Mouse (Mus musculus): ENCODE results near the gene Ttc17. TPM values are rescaled to one million over a fixed set of nuclear protein-coding genes. Genes with fewer than 3 reads are reported as not detected.

Gene Ttc17
- polyA plus RNA-seq, 1 experiment from 2014 or later: 15.6 TPM

DNA sequence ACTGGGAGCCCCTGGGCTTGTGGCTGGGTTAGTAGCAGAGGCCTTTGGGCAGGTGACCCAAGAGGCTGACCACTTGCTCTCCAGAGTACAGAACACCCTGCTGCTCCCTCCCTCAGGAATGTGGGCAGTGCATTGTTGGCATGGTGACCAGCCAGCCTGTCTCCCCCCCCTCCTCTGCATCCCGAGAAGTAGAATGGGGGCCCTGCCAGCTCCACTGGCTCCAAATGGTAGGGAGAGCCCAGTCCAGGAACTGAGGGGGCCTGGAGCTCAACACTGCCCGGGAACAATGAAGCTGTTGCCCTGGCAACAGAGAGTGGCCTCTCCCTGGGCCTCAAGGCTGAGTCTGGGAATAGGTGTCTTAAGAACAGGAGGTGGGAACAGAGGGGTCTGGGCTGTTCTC, 117.3 kb downstream of the Ttc17 start:
- Histone ChIP-seq H3K4me1 (peaks cover 8% of the 10 kb centered on the region), H3K27me3 (peaks cover 17% of the 10 kb centered on the region), H3K4me3 (replicated peaks) (no peak overlapping the region), H3K27ac (no peak overlapping the region), H3K9me3 (replicated peaks) (no peaks in the 10 kb centered on the region), H3K4me2 (no peak overlapping the region), H3K36me3 (no peaks in the 10 kb centered on the region), H3K9ac (no peak overlapping the region)
- ATAC-seq (replicated peaks; ENCODE audit: low FRiP score): peak; percentile 85
- 3% methylated on average over 2 of the region's 2 CpGs for WGBS

- Histone ChIP-seq H3K27me3 (peaks cover 17% of the 10 kb centered on the region), H3K9ac (no peak overlapping the region), H3K4me1 (peaks cover 8% of the 10 kb centered on the region), H3K9me3 (replicated peaks) (no peaks in the 10 kb centered on the region), H3K36me3 (no peaks in the 10 kb centered on the region), H3K27ac (no peak overlapping the region), H3K4me3 (replicated peaks) (no peak overlapping the region), H3K4me2 (no peak overlapping the region)
- 40% methylated on average over 5 of the region's 5 CpGs for WGBS
- no peak for ATAC-seq (replicated peaks; ENCODE audit: low FRiP score)
These were observed 118.4 kb downstream of the Ttc17 start for GRCm38 (mm10) chr2:94288086-94288485.

DNA sequence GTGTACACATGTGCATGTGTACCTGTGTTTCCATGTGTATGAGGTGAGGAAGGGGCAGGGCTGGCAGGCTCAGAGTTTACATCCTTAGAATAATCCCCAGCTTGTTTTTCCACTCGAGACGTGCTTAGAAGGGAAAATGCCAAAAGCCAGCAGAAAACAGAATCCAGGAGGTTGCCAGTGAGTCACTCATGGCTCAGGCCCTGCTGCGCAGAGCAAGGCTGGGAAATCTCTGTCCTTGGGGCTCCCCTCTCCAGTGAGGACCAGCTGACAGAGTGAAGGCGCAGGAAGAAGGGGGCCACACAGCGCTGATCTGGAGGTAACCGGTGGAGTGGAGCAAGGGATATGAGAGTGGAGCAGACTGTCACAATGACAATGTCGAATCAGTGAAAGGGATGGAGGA, 119.1 kb downstream of the Ttc17 start:
- WGBS: 78% methylated on average over 7 of the region's 7 CpGs
- Histone ChIP-seq H3K4me1 (peaks cover 8% of the 10 kb centered on the region), H3K27me3 (peaks cover 17% of the 10 kb centered on the region), H3K9ac (no peak overlapping the region), H3K36me3 (no peaks in the 10 kb centered on the region), H3K4me3 (replicated peaks) (no peak overlapping the region), H3K9me3 (replicated peaks) (no peaks in the 10 kb centered on the region), H3K4me2 (no peak overlapping the region), H3K27ac (no peak overlapping the region)
- ATAC-seq (replicated peaks; ENCODE audit: low FRiP score): no peak

DNA sequence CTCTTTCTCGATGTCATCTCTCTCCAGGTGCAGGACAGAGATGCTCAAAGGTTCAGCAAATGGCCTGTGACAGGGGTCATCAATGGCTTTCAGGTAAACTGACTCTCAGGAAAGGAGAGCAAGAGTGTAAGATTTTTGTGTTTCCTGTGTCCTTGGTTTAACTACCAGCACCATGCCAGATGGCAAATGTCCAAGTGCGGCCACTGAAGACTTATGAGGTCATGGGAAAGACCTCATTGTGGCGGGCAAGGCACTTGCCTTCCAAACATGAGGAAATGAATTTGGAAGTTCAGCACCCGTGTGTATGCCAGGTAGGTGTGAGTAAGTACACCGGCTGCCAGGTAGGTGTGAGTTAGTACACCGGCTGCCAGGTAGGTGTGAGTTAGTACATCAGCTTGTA, 123.0 kb downstream of the Ttc17 start:
- WGBS: 69% methylated on average over 6 of the region's 6 CpGs
- H3K9me3 ChIP-seq (replicated peaks): no peaks in the 10 kb centered on the region

GRCm38 (mm10) chr2:94279596-94279995, 126.9 kb downstream of the Ttc17 start:
- no peak overlapping the region for H3K27ac ChIP-seq
- peaks cover 28% of the 10 kb centered on the region for H3K27me3 ChIP-seq
- ATAC-seq (replicated peaks; ENCODE audit: low FRiP score): no peak
- H3K9me3 ChIP-seq (replicated peaks): no peaks in the 10 kb centered on the region
- no peak overlapping the region for H3K4me2 ChIP-seq
- no peak overlapping the region for H3K4me3 ChIP-seq (replicated peaks)
- H3K4me1 ChIP-seq: no peaks in the 10 kb centered on the region
- 82% methylated on average over 5 of the region's 5 CpGs for WGBS
- H3K36me3 ChIP-seq: no peaks in the 10 kb centered on the region
- H3K9ac ChIP-seq: no peak overlapping the region

More for the DNA sequence above, 123.0 kb downstream of the Ttc17 start:
- Histone ChIP-seq H3K27me3 (peaks cover 17% of the 10 kb centered on the region), H3K4me3 (replicated peaks) (no peak overlapping the region), H3K27ac (no peak overlapping the region), H3K9ac (no peak overlapping the region), H3K4me1 (no peaks in the 10 kb centered on the region), H3K4me2 (no peak overlapping the region), H3K36me3 (no peaks in the 10 kb centered on the region)
- no peak for ATAC-seq (replicated peaks; ENCODE audit: low FRiP score)

DNA sequence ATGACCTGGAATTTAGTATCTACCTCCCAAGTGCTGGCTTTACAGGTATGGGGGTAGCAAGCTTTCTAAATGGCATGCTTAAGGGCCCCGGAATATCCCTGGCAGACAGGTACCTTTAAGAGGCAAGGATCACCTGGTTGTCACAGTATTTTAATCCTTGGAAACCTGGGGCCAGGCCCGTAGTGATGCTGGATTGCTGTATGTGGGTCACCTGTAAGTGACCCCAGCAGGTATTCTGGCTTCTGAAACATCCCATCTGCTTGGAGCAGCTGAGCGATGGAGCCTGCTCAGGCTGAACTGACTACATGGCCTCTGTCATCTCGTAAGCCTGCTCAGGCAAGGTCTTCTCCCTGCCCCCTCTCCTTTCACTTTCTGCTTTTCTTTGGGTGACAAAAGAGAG, 130.4 kb downstream of the Ttc17 start:
- peaks cover 63% of the 10 kb centered on the region for H3K27me3 ChIP-seq
- peaks cover 13% of the 10 kb centered on the region for H3K4me1 ChIP-seq
- H3K9ac ChIP-seq: no peak overlapping the region
- ATAC-seq (replicated peaks; ENCODE audit: low FRiP score): no peak
- 78% methylated on average over 4 of the region's 4 CpGs for WGBS
- no peak overlapping the region for H3K4me3 ChIP-seq (replicated peaks)
- H3K4me2 ChIP-seq: no peak overlapping the region
- no peaks in the 10 kb centered on the region for H3K9me3 ChIP-seq (replicated peaks)
- no peaks in the 10 kb centered on the region for H3K36me3 ChIP-seq
- no peak overlapping the region for H3K27ac ChIP-seq

GRCm38 (mm10) chr2:94275658-94276057, 130.8 kb downstream of the Ttc17 start:
- H3K36me3 ChIP-seq: no peaks in the 10 kb centered on the region
- H3K27me3 ChIP-seq: peaks cover 68% of the 10 kb centered on the region
- H3K9me3 ChIP-seq (replicated peaks): no peaks in the 10 kb centered on the region
- 79% methylated on average over 3 of the region's 3 CpGs for WGBS
- no peak for ATAC-seq (replicated peaks; ENCODE audit: low FRiP score)
- H3K27ac ChIP-seq: no peak overlapping the region
- no peak overlapping the region for H3K9ac ChIP-seq
- no peak overlapping the region for H3K4me3 ChIP-seq (replicated peaks)
- peaks cover 13% of the 10 kb centered on the region for H3K4me1 ChIP-seq
- H3K4me2 ChIP-seq: no peak overlapping the region

- Histone ChIP-seq H3K27me3 (peaks cover 75% of the 10 kb centered on the region), H3K4me2 (peak overlapping the region; percentile 100), H3K9ac (peak overlapping the region; percentile 47), H3K4me1 (peaks cover 13% of the 10 kb centered on the region), H3K9me3 (replicated peaks) (no peaks in the 10 kb centered on the region), H3K36me3 (no peaks in the 10 kb centered on the region), H3K27ac (no peak overlapping the region), H3K4me3 (replicated peaks) (peak overlapping the region; percentile 60)
- under 1% methylated on average over 65 of the region's 72 CpGs for WGBS
- peak; percentile 91 for ATAC-seq (replicated peaks; ENCODE audit: low FRiP score)
These were observed 133.1 kb downstream of the Ttc17 start for GRCm38 (mm10) chr2:94273154-94274021.

GRCm38 (mm10) chr2:94271176-94271575, 135.3 kb downstream of the Ttc17 start:
- Histone ChIP-seq H3K4me2 (no peak overlapping the region), H3K27me3 (peaks cover 88% of the 10 kb centered on the region), H3K4me1 (peaks cover 13% of the 10 kb centered on the region), H3K27ac (no peak overlapping the region), H3K4me3 (replicated peaks) (no peak overlapping the region), H3K36me3 (no peaks in the 10 kb centered on the region), H3K9ac (no peak overlapping the region), H3K9me3 (replicated peaks) (no peaks in the 10 kb centered on the region)
- ATAC-seq (replicated peaks; ENCODE audit: low FRiP score): no peak
- 89% methylated on average over 10 of the region's 10 CpGs for WGBS

- ATAC-seq (replicated peaks; ENCODE audit: low FRiP score): no peak
- H3K27me3 ChIP-seq: peaks cover 88% of the 10 kb centered on the region
- 80% methylated on average over 8 of the region's 8 CpGs for WGBS
- H3K36me3 ChIP-seq: no peaks in the 10 kb centered on the region
- no peak overlapping the region for H3K27ac ChIP-seq
- H3K4me3 ChIP-seq (replicated peaks): no peak overlapping the region
- no peak overlapping the region for H3K9ac ChIP-seq
- H3K4me1 ChIP-seq: peaks cover 32% of the 10 kb centered on the region
- H3K9me3 ChIP-seq (replicated peaks): no peaks in the 10 kb centered on the region
- no peak overlapping the region for H3K4me2 ChIP-seq
These were observed 137.7 kb downstream of the Ttc17 start for GRCm38 (mm10) chr2:94268835-94269234.

DNA sequence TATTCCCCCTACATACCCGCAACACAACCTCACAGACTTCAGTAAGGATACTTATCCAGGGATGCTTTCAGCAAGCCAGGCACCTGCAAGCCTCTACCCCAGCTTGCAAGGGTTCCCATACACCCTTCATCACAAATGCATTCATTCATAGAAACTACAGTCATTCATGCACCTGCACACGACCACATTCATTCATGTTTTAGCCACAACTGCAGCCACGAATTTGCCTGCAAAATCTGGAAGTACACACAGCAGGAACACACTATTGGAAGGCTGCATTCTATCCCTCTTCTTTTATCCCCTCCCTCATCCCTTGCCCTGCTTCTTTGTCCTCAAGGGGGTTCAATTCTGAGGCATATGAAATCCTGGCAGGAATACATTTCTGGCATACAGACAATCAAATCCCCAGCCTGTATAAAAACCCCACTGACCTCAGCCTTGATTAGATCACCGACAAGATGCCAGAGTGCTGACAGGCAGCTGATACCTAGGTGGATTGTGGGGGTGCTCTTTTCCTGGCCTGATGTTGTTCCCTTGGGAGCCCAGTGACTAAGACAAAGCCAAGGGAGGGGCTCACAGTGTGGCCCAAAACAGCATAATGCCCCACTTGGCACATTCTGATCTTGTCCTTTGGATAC, 139.2 kb downstream of the Ttc17 start:
- ATAC-seq (replicated peaks; ENCODE audit: low FRiP score): no peak
- peaks cover 29% of the 10 kb centered on the region for H3K4me1 ChIP-seq
- peaks cover 87% of the 10 kb centered on the region for H3K27me3 ChIP-seq
- no peaks in the 10 kb centered on the region for H3K9me3 ChIP-seq (replicated peaks)
- H3K36me3 ChIP-seq: no peaks in the 10 kb centered on the region
- 45% methylated on average over 4 of the region's 4 CpGs for WGBS
- H3K4me3 ChIP-seq (replicated peaks): no peak overlapping the region
- no peak overlapping the region for H3K9ac ChIP-seq
- H3K27ac ChIP-seq: no peak overlapping the region
- no peak overlapping the region for H3K4me2 ChIP-seq

- H3K27ac ChIP-seq: no peak overlapping the region
- H3K9me3 ChIP-seq (replicated peaks): no peaks in the 10 kb centered on the region
- H3K4me1 ChIP-seq: peaks cover 29% of the 10 kb centered on the region
- ATAC-seq (replicated peaks; ENCODE audit: low FRiP score): no peak
- H3K27me3 ChIP-seq: peaks cover 86% of the 10 kb centered on the region
- H3K4me3 ChIP-seq (replicated peaks): no peak overlapping the region
- H3K4me2 ChIP-seq: no peak overlapping the region
- 30% methylated on average over 7 of the region's 7 CpGs for WGBS
- H3K36me3 ChIP-seq: no peaks in the 10 kb centered on the region
- no peak overlapping the region for H3K9ac ChIP-seq
These were observed 139.9 kb downstream of the Ttc17 start for GRCm38 (mm10) chr2:94266381-94267160.

All from kidney, embryonic 15.5 days (tissue).